Mouse (Mus musculus): ENCODE measurements around the gene C2.
"Not testable (repeated sequence)": the region's sequence is repeated elsewhere in the genome, so short reads cannot be mapped to it uniquely, and the experiment has no call there.

C2 gene

GRCm38 (mm10) chr17:34874321-34874720, 23.7 kb downstream of the C2 start:
- no peak for DNase-seq

- no peak for DNase-seq
Measured at GRCm38 (mm10) chr17:34865981-34866380, 32.1 kb downstream of the C2 start.

GRCm38 (mm10) chr17:34862416-34863081, 35.5 kb downstream of the C2 start, which contains the start of gene Cfb:
Gene Cfb (minus strand): TSS chr17:34862518.
- DNase-seq: no peak

- no peak for DNase-seq
Measured at GRCm38 (mm10) chr17:34861704-34862415, 36.2 kb downstream of the C2 start.

GRCm38 (mm10) chr17:34860514-34860913, 37.6 kb downstream of the C2 start:
- DNase-seq: no peak

GRCm38 (mm10) chr17:34858670-34859069, 39.4 kb downstream of the C2 start:
- no peak for DNase-seq

GRCm38 (mm10) chr17:34855825-34856224, 42.2 kb downstream of the C2 start:
- DNase-seq: peak; percentile 47

GRCm38 (mm10) chr17:34854761-34855160, 43.3 kb downstream of the C2 start:
- no peak for DNase-seq

GRCm38 (mm10) chr17:34853511-34853910, 44.6 kb downstream of the C2 start:
- no peak for DNase-seq

GRCm38 (mm10) chr17:34850517-34851125, 47.4 kb downstream of the C2 start:
- no peak for DNase-seq

GRCm38 (mm10) chr17:34849722-34850516, 48.1 kb downstream of the C2 start, which contains the start of the genes Skiv2l and Nelfe:
Gene Skiv2l (minus strand): TSS chr17:34850210.
Gene Nelfe (plus strand): TSS chr17:34850391.
- DNase-seq: peak; percentile 96

- DNase-seq: no peak
Measured at GRCm38 (mm10) chr17:34847615-34848014, 50.5 kb downstream of the C2 start.

- no peak for DNase-seq
Measured at GRCm38 (mm10) chr17:34847192-34847591, 50.9 kb downstream of the C2 start.

GRCm38 (mm10) chr17:34844884-34845283, 53.2 kb downstream of the C2 start:
- no peak for DNase-seq

- DNase-seq: no peak
Measured at GRCm38 (mm10) chr17:34840736-34841307, 57.2 kb downstream of the C2 start.

- no peak for DNase-seq
Measured at GRCm38 (mm10) chr17:34838785-34839184, 59.3 kb downstream of the C2 start.

GRCm38 (mm10) chr17:34837464-34838324, 60.4 kb downstream of the C2 start:
- DNase-seq: no peak

GRCm38 (mm10) chr17:34836856-34837221, 61.2 kb downstream of the C2 start, which contains the start of the genes Stk19 and Dxo:
Gene Stk19 (minus strand): TSS chr17:34836945.
Gene Dxo (plus strand): TSS chr17:34837019.
- peak; percentile 98 for DNase-seq

GRCm38 (mm10) chr17:34836155-34836855, 61.8 kb downstream of the C2 start:
- DNase-seq: no peak

GRCm38 (mm10) chr17:34830776-34831175, 67.3 kb downstream of the C2 start:
- DNase-seq: not testable (repeated sequence)

GRCm38 (mm10) chr17:34814818-34815370, 83.2 kb downstream of the C2 start:
- no peak for DNase-seq

Data from right cerebral cortex, postnatal 4 days (tissue).